Mouse (Mus musculus) CH12F3 (cell line): ENCODE results near the gene Hlcs.

Source experiments
- in situ Hi-C: fragments of 300-500 bp; cut with MboI; formaldehyde crosslinking; loops from 2 replicates; pipeline ENCODE4 v1.14.3; 2020; ENCODE audit warnings: low sequenced_read_pairs

The Hlcs gene

GRCm38 (mm10) chr16:94328881-94329867 is 15.8 kb upstream of the Hlcs start:
- in situ Hi-C loops, result no loop called here

GRCm38 (mm10) chr16:94327781-94328711 is 14.7 kb upstream of the Hlcs start, which contains the start of gene Ripply3:
Gene Ripply3 (plus strand): TSS chr16:94328420.
- in situ Hi-C loops, result no loop called here

- in situ Hi-C loops, result no loop called here
Observed at GRCm38 (mm10) chr16:94326008-94326407, 12.6 kb upstream of the Hlcs start.

- in situ Hi-C loops, result no loop called here
Observed at GRCm38 (mm10) chr16:94323681-94324080, 10.3 kb upstream of the Hlcs start.

- in situ Hi-C loops, result no loop called here
Observed at GRCm38 (mm10) chr16:94320223-94320622, 6.9 kb upstream of the Hlcs start.

GRCm38 (mm10) chr16:94317752-94318151 is 4.4 kb upstream of the Hlcs start:
- in situ Hi-C loops, result no loop called here

GRCm38 (mm10) chr16:94315215-94315614 is 1.8 kb upstream of the Hlcs start:
- in situ Hi-C loops, result no loop called here

GRCm38 (mm10) chr16:94314626-94315025 is 1.3 kb upstream of the Hlcs start:
- in situ Hi-C loops, result no loop called here

GRCm38 (mm10) chr16:94312663-94313228 is 625 bp downstream of the Hlcs start:
- in situ Hi-C loops, result no loop called here

GRCm38 (mm10) chr16:94311931-94312330 is 1.4 kb downstream of the Hlcs start:
- in situ Hi-C loops, result no loop called here

GRCm38 (mm10) chr16:94311416-94311815 is 2.0 kb downstream of the Hlcs start:
- in situ Hi-C loops, result no loop called here

GRCm38 (mm10) chr16:94309025-94309424 is 4.3 kb downstream of the Hlcs start:
- in situ Hi-C loops, result no loop called here

GRCm38 (mm10) chr16:94307942-94308341 is 5.4 kb downstream of the Hlcs start:
- in situ Hi-C loops, result no loop called here

GRCm38 (mm10) chr16:94307526-94307925 is 5.8 kb downstream of the Hlcs start:
- in situ Hi-C loops, result no loop called here

- in situ Hi-C loops, result no loop called here
Observed at GRCm38 (mm10) chr16:94303203-94303535, 10.2 kb downstream of the Hlcs start.

- in situ Hi-C loops, result no loop called here
Observed at GRCm38 (mm10) chr16:94302274-94303202, 10.8 kb downstream of the Hlcs start.

GRCm38 (mm10) chr16:94301696-94302095 is 11.7 kb downstream of the Hlcs start:
- in situ Hi-C loops, result no loop called here

GRCm38 (mm10) chr16:94301194-94301593 is 12.2 kb downstream of the Hlcs start:
- in situ Hi-C loops, result no loop called here

- in situ Hi-C loops, result no loop called here
Observed at GRCm38 (mm10) chr16:94299210-94299609, 14.2 kb downstream of the Hlcs start.

- in situ Hi-C loops, result no loop called here
Observed at GRCm38 (mm10) chr16:94298081-94298480, 15.3 kb downstream of the Hlcs start.
